Mouse (Mus musculus): Measurements from ENCODE around the gene Akt1s1.
A peak's percentile ranks its signal among the peaks of the same experiment; 100 is the strongest.

The Akt1s1 gene

DNA sequence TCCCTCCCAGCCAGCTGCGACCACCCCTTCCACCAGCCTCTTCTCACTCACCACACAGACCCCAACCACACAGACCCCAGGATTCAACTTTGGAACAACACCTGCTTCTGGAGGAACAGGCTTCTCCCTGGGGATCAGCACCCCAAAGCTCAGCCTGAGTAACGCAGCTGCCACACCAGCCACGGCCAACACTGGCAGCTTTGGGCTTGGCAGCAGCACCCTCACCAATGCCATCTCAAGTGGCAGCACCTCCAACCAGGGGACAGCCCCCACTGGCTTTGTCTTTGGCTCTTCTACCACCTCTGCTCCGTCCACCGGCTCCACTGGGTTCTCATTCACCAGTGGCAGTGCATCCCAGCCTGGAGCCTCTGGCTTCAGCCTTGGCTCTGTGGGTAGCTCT is 20.1 kb upstream of the Akt1s1 start:
- DNase-seq: no peak

DNA sequence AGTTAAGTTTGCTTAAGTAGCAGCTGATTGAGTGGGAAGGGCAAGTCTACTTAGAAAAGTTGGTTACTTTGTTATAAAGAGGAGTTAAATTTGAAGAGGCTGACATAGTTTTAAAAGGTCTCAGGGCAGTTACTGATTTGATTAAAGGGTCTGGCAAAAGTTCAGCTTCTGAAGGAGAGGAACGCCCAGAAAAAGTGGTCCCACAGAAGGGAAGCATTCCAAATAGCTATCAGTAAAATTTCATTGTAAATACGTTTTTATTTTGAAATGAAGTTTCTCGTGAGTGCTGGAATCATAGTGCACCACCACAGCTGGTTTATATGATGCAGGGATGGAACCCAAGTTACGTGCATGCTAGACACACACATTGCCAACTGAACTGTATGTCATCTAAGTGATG is 16.0 kb upstream of the Akt1s1 start:
- DNase-seq: no peak

DNA sequence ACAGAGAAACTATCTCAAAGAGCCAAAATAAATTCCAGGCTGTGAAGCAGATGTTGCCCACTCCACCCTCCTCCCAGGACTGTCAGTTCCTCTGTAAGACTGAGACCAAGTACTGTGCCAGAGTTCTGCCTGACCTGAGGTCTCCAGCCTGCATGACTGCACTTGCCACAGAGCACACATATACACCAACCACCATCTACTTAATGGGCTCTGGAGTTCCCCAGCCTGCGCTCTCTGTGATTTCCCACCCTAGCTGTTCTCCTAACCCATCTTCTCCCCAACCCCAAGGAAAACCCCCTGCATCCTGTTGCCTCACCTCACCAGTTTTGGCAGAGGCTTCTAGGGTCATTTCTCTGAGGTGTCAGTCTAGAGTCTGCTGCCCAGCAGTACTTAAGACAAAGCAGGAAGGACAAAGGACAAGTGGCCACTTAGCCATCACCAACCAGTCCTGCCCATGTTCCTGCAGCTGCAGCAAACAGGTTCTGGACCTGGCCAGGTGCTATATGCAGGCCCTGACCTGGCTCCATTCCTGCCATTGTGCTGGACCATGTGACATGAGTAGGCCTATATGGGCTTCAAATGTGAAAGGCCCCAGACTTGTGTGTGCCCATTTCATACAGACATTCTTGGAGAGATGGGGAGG is 13.3 kb upstream of the Akt1s1 start:
- DNase-seq: no peak

GRCm38 (mm10) chr7:44836016-44836404 is 12.8 kb upstream of the Akt1s1 start:
- DNase-seq: no peak

GRCm38 (mm10) chr7:44836423-44837053 is 12.3 kb upstream of the Akt1s1 start:
- no peak for DNase-seq

GRCm38 (mm10) chr7:44838073-44838472 is 10.7 kb upstream of the Akt1s1 start:
- DNase-seq: no peak

DNA sequence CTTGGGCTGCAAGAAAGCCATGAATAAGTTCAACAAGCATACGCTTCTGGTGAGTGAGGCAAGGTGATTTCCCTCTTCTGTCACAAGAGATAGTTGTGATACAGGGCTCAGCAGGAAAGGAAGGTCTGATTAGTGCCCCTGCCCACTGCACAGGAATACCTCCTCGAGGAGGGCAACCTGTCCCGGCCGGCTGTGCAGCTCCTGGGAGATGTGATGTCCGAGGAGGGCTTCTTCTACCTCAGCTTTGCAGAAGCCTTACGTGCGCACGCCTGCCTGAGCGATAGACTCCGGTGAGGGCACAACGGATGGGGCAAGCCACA is 9.7 kb upstream of the Akt1s1 start:
- no peak for DNase-seq

GRCm38 (mm10) chr7:44839491-44840191 is 9.2 kb upstream of the Akt1s1 start:
- peak; percentile 56 for DNase-seq

GRCm38 (mm10) chr7:44840426-44840825 is 8.4 kb upstream of the Akt1s1 start:
- no peak for DNase-seq

DNA sequence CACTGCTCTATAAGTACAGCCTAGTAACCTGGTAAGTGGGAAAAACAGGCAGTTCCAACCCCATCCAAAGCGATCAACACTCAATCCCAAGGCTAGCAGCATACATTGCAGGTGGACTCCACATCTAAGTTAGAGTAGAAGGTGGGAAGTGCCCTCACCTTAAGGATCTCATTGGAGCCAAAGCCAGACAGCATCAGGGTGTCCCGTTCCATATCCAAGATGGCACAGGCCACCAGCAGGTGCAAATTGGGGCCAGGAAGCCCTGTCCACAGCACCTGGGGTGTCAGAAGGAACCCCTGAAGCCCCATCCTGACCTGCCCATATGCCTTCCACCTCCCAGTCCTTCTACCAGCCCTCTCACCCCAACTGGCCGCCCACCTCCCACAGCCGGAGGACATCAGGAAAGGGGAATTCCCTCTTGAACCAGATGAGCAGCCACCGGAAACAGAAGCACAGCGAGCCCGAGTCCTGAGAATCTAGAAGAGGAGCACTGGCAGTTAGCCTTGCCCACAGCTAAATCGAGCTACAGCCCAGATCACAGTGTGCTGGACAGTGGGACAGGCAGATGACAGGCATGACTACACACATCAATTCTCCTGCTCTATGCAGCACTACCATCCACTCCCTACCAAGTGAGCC is 6.8 kb upstream of the Akt1s1 start:
- no peak for DNase-seq

DNA sequence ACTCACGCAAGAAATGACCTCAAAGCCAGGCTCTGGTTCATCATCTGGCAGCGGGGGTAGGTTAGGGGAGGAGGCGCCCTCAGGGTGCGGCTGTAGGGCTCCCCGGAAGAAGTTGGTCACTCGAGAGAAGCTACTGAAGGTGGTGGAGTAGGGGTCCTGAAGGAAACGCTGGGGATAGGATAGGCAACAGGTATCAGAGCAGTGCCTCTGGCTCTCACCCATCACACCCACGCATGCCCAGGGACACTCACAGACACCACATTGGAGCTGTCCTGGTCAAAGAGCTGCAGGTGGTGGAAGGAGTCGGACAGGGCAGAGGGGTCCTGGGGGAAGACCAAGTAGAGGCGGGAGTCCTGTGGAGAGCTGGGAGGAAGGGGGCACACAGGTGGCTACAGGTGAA is 3.8 kb upstream of the Akt1s1 start:
- no peak for DNase-seq

- no peak for DNase-seq
These were observed 2.0 kb upstream of the Akt1s1 start for GRCm38 (mm10) chr7:44846804-44847203.

DNA sequence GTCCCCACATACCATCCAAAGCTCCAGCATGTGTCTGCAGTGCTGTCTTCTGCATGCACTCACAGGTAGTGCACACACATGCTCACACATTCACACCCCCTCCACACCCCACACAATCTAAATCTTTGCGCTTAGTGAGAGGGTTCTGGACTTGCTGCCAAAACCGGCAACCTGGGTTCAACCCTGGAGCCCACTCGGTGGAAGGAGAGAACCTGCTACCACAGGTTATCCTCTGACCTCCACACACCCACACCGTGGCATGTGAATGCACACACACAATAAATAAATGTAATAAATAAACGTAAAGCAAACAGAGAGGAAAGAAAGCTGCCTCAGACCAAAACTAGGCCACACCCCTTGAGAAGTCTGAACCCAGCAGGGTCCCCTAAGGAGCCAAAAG is 1.0 kb upstream of the Akt1s1 start:
- no peak for DNase-seq

- DNase-seq: peak; percentile 93
These were observed 773 bp downstream of the Akt1s1 start for GRCm38 (mm10) chr7:44849416-44850111.

GRCm38 (mm10) chr7:44850146-44850545 is 1.4 kb downstream of the Akt1s1 start:
- peak; percentile 78 for DNase-seq

DNA sequence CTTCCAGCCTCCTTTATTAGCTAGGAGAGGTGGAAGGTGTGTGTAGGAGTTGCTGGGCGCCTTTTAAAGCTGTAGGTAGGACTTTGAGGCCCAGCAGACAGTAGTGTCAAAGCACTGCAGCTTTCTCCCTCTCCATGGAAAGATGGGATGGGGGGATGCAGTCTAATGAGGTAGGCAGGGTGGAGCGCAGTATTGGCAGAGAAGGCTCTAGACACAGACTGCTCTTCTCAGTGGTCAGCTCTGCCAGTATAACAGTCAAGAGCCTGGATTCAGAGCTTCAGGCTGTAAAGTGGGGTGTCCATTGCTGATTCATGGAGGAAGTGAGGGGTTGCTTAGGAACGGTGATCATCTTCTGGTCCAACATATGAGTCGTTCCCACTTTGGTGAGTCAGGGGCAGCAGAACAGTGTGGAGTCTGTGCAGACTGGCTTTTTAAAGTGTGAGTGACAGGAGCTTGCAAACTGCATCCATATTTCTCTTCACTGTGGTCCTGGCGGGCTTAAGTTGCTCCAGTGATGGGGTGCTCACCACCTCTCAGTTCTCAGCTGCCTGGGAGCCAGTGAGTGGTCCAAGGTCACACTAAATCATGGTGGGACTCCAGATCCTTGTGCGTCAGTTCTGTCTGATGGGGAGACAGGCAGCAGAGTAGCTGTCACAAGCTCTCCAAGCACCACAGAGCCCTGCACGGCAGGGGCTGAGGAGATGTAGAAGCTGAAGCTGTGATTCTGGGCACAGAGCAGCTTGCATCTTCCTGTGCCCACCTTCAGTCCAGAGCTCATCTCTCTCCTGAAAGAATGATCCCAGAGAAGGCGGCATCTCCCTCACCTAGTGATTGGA is 2.2 kb downstream of the Akt1s1 start:
- no peak for DNase-seq

- DNase-seq: no peak
These were observed 2.9 kb downstream of the Akt1s1 start for GRCm38 (mm10) chr7:44851625-44852234.

DNA sequence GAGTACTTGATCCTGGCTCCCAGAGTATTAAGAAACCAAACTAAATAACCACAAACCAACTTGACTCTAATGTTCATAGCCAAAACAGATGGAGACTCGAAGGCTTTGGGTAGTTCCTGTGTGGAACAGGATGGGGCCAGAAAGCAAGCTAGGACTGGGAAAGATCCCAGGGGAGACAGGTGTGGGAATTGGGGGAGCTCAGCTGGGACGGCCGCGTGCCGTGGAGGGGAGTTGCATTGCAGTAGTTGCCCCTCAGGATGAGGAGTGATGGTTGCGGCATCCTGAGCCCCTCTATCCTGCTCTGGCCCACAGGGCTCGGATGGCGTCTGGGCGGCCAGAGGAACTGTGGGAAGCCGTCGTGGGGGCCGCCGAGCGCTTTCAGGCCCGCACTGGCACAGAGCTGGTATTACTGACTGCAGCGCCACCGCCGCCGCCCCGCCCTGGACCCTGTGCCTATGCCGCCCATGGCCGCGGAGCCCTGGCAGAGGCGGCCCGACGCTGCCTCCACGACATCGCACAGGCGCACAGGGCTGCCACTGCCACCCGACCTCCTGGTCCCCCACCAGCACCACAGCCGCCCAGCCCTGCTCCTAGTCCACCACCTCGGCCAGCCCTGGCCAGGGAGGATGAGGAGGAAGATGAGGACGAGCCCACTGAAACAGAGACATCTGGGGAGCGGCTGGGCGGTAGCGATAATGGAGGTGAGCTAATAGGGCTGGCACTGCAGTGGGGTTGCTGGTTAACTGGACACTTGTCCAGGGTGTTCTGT is 3.7 kb downstream of the Akt1s1 start:
- no peak for DNase-seq

- no peak for DNase-seq
These were observed 4.3 kb downstream of the Akt1s1 start for GRCm38 (mm10) chr7:44853065-44853464.

- no peak for DNase-seq
These were observed 5.0 kb downstream of the Akt1s1 start for GRCm38 (mm10) chr7:44853596-44854355.

All from right cerebral cortex, adult 18-20 months (tissue).